Mouse (Mus musculus): ENCODE measurements around the gene Cep126. TPM values are rescaled to one million over a fixed set of nuclear protein-coding genes. Genes with fewer than 3 reads are reported as not detected.

Cep126 gene
- polyA plus RNA-seq, 1 experiment = 0.01 TPM

DNA sequence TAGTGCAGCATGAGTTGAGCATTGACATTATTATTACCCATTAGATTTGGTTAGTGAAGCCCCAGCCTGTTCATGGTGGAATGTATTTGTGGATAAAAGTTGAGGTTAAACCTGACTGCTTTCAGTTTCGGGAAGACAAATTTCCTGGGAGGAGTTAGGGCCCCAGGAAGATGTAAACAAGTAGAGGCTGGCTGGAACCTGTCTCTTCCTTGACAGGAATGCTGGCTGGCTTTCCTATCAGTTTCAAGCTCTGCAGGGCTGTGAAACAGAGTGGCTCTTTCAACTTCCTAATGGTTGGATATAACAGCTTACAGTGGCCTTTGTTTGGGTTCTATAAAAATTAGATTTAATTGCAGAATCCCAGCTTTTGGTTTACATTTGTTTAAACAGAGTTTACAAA lies 79.3 kb downstream of the Cep126 start:
- H3K4me3 ChIP-seq (ENCODE audit: extremely low read depth, insufficient read depth, insufficient read length) = no peak overlapping the region
- no peak overlapping the region for H3K27ac ChIP-seq (ENCODE audit: insufficient read depth, low read length)
- H3K36me3 ChIP-seq (ENCODE audit: control insufficient read depth, insufficient read depth, low read length) = no peaks in the 10 kb centered on the region
- DNase-seq (ENCODE audit: low read depth in 1 of 2, low spot score in 2 of 2) = no peak
- H3K4me1 ChIP-seq (ENCODE audit: control insufficient read depth, insufficient read depth, insufficient read length) = no peaks in the 10 kb centered on the region
- no peak for TF ChIP-seq CTCF (IDR thresholded peaks at IDR 0.05; ENCODE audit: extremely low read depth, insufficient read depth, insufficient read length, insufficient replicate concordance)
- no peak for TF ChIP-seq POLR2A (IDR thresholded peaks at IDR 0.05; ENCODE audit: low read depth, low read length)
- WGBS = 15% methylated on average over 1 of the region's 1 CpGs
- H3K27me3 ChIP-seq (ENCODE audit: control insufficient read depth, insufficient read depth, low read length) = no peaks in the 10 kb centered on the region

DNA sequence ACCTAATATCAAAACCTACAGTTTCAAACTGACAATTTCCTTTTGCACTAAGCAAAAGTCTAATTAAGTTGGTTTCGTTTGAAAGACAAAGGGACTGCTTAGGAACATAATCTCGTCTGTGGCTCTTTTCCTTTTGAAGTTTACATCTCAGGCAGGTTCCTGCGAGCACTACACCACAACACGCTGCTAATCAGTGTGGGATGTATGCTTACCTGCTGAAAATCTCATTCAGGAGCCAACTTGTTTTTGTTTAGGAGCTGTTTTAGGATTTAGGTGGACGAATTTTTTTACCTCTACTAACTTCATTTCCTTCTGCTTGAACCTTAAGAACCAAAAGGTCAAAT lies 91.1 kb downstream of the Cep126 start:
- Histone ChIP-seq H3K4me3 (ENCODE audit: extremely low read depth, insufficient read depth, insufficient read length) (peak overlapping the region; percentile 70), H3K27me3 (ENCODE audit: control insufficient read depth, insufficient read depth, low read length) (no peaks in the 10 kb centered on the region), H3K36me3 (ENCODE audit: control insufficient read depth, insufficient read depth, low read length) (no peaks in the 10 kb centered on the region), H3K4me1 (ENCODE audit: control insufficient read depth, insufficient read depth, insufficient read length) (peaks cover 5% of the 10 kb centered on the region; the same call in 1 of the 2 replicates), H3K27ac (ENCODE audit: insufficient read depth, low read length) (no peak overlapping the region)
- DNase-seq (ENCODE audit: low read depth in 1 of 2, low spot score in 2 of 2) = no peak
- no peak for TF ChIP-seq POLR2A (IDR thresholded peaks at IDR 0.05; ENCODE audit: low read depth, low read length)
- TF ChIP-seq CTCF (IDR thresholded peaks at IDR 0.05; ENCODE audit: extremely low read depth, insufficient read depth, insufficient read length, insufficient replicate concordance) = no peak
- 12% methylated on average over 5 of the region's 5 CpGs for WGBS

DNA sequence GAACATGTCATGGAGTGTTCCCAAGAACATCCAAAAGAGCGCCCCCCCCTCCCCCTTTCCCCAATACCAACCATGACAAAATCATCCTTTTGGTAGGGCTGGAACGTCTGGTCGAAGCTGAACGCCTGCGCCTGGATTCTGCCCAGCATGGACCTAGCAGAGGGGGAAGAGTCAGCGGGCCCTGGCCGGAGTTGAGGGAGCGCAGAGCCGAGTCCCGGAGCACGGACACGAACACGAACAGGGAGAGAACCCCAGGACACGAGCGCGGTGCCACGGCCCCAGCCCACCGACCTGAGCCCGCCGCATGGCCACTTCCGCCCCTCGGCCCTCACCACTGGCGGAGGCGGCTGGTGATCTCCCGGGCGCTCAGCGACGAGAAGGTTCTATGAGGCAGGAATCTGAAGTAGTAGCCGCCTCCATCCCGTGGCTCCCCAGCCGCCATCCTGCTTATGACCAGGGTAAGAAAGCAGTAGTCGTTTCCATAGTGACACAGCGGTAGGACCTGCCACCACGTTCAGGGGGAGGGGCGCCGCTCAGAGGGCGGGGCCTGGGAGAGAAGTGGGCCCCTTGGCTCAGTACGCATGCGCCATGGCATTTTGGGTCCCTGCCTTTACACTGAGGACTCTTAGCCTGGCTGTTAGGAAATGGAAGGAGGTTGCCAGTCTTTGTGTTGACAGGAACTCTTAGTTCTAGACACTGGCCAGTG lies 91.6 kb downstream of the Cep126 start, which contains the start of gene Cfap300:
Gene Cfap300, minus strand, starts transcription at position 486 of the 706 bp plus-strand sequence.
- no peak for TF ChIP-seq CTCF (IDR thresholded peaks at IDR 0.05; ENCODE audit: extremely low read depth, insufficient read depth, insufficient read length, insufficient replicate concordance)
- TF ChIP-seq POLR2A (IDR thresholded peaks at IDR 0.05; ENCODE audit: low read depth, low read length) = no peak
- H3K36me3 ChIP-seq (ENCODE audit: control insufficient read depth, insufficient read depth, low read length) = no peaks in the 10 kb centered on the region
- H3K4me1 ChIP-seq (ENCODE audit: control insufficient read depth, insufficient read depth, insufficient read length) = peaks cover 5% of the 10 kb centered on the region; the same call in 1 of the 2 replicates
- H3K4me3 ChIP-seq (ENCODE audit: extremely low read depth, insufficient read depth, insufficient read length) = peak within 1 kb of the TSS; percentile 70
- no peak within 1 kb of the TSS for H3K27ac ChIP-seq (ENCODE audit: insufficient read depth, low read length)
- DNase-seq (ENCODE audit: low read depth in 1 of 2, low spot score in 2 of 2) = peak; percentile 54 to 74
- no peaks in the 10 kb centered on the region for H3K27me3 ChIP-seq (ENCODE audit: control insufficient read depth, insufficient read depth, low read length)
- 2% methylated on average over 39 of the region's 39 CpGs for WGBS

DNA sequence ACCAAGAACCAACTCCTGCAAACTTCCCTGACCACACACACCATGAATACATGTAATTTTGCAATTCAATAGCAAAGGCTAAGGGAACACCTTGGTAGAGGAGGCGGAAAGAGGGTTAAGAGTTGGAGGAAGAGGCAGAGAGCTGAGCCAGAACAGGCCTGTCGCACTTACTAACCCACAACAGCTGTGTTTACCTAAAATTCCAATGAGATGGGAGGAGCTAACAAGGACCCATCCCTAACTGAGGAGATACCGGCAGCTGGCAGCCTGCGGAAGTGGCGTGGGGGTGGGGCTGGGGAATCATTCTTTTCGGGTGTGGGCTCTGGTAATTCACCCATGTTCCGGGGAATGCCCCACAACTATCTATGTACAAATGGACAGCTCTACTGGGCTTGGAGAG lies 98.5 kb downstream of the Cep126 start:
- H3K27me3 ChIP-seq (ENCODE audit: control insufficient read depth, insufficient read depth, low read length) = no peaks in the 10 kb centered on the region; the same call in 1 of the 2 replicates
- H3K36me3 ChIP-seq (ENCODE audit: control insufficient read depth, insufficient read depth, low read length) = no peaks in the 10 kb centered on the region
- TF ChIP-seq CTCF (IDR thresholded peaks at IDR 0.05; ENCODE audit: extremely low read depth, insufficient read depth, insufficient read length, insufficient replicate concordance) (no peak), POLR2A (IDR thresholded peaks at IDR 0.05; ENCODE audit: low read depth, low read length) (no peak)
- H3K27ac ChIP-seq (ENCODE audit: insufficient read depth, low read length) = no peak overlapping the region
- 51% methylated on average over 7 of the region's 7 CpGs for WGBS
- no peaks in the 10 kb centered on the region for H3K4me1 ChIP-seq (ENCODE audit: control insufficient read depth, insufficient read depth, insufficient read length)
- no peak for DNase-seq (ENCODE audit: low read depth in 1 of 2, low spot score in 2 of 2)
- H3K4me3 ChIP-seq (ENCODE audit: extremely low read depth, insufficient read depth, insufficient read length) = no peak overlapping the region

DNA sequence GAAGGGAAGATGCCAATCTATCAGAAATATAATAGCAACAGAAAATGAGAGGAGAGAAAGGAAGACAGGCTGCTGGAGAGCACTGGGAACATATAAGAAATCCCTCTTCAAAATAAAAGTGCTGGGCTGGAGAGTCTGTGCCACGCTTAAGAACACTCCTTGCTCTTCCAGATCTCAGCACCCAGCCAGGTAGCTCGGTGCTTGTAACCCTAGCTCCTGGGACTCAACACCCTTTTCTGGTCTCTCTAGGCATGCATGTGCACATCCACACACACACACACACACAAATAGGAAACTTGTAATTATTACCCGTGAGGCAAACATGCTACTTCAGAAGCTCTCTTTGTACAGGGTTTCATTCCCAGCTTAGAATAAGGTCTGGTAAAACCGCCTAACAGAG lies 99.0 kb downstream of the Cep126 start:
- no peak overlapping the region for H3K27ac ChIP-seq (ENCODE audit: insufficient read depth, low read length)
- TF ChIP-seq CTCF (IDR thresholded peaks at IDR 0.05; ENCODE audit: extremely low read depth, insufficient read depth, insufficient read length, insufficient replicate concordance) (no peak), POLR2A (IDR thresholded peaks at IDR 0.05; ENCODE audit: low read depth, low read length) (no peak)
- H3K4me1 ChIP-seq (ENCODE audit: control insufficient read depth, insufficient read depth, insufficient read length) = no peaks in the 10 kb centered on the region
- 72% methylated on average over 4 of the region's 4 CpGs for WGBS
- H3K27me3 ChIP-seq (ENCODE audit: control insufficient read depth, insufficient read depth, low read length) = no peaks in the 10 kb centered on the region; the same call in 1 of the 2 replicates
- no peak for DNase-seq (ENCODE audit: low read depth in 1 of 2, low spot score in 2 of 2)
- H3K36me3 ChIP-seq (ENCODE audit: control insufficient read depth, insufficient read depth, low read length) = no peaks in the 10 kb centered on the region
- H3K4me3 ChIP-seq (ENCODE audit: extremely low read depth, insufficient read depth, insufficient read length) = no peak overlapping the region

DNA sequence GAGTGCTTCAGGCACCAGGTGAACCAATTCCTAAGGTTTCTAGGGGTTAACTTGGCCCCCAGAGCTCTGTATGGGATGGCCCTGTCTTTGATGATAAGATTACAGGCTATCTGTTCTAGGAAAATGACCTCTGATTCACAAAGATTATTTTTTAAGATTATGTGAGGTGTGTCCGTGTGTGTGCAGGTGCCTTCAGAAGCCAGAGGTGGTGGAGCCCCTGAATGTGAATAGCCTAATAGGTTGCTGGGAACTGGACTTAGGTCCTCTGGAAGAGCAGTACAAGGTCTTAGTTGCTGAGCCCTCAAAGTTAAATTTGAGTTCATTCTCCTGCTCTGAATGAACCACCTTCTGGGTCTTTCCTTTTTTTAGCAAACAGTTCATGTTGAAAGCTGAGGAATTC lies 100.0 kb downstream of the Cep126 start:
- Histone ChIP-seq H3K27ac (ENCODE audit: insufficient read depth, low read length) (no peak overlapping the region), H3K27me3 (ENCODE audit: control insufficient read depth, insufficient read depth, low read length) (no peaks in the 10 kb centered on the region; the same call in 1 of the 2 replicates), H3K4me1 (ENCODE audit: control insufficient read depth, insufficient read depth, insufficient read length) (no peaks in the 10 kb centered on the region), H3K36me3 (ENCODE audit: control insufficient read depth, insufficient read depth, low read length) (no peaks in the 10 kb centered on the region), H3K4me3 (ENCODE audit: extremely low read depth, insufficient read depth, insufficient read length) (no peak overlapping the region)
- DNase-seq (ENCODE audit: low read depth in 1 of 2, low spot score in 2 of 2) = no peak
- WGBS = 78% methylated on average over 1 of the region's 1 CpGs
- TF ChIP-seq POLR2A (IDR thresholded peaks at IDR 0.05; ENCODE audit: low read depth, low read length) = no peak

DNA sequence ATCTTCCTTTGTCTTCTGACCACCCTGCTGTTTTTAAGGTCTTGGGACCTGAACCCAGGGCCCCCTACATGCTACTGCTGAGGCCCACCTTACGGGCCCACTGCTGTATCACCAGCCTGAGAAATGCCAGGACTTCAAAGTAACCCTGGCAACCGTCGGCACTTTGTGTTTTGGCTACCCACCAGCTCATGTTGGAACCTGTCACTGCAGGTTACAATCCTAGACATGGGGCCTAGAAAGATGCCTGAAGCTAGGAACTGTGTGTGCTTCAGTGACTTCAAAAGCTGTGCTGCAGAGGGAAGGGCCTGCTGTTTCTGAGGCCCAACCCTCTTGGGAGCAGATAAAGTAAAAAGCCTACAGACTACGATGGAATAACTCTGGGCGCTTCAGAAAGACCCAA lies 101.2 kb downstream of the Cep126 start:
- no peak for DNase-seq (ENCODE audit: low read depth in 1 of 2, low spot score in 2 of 2)
- TF ChIP-seq POLR2A (IDR thresholded peaks at IDR 0.05; ENCODE audit: low read depth, low read length) (no peak), CTCF (IDR thresholded peaks at IDR 0.05; ENCODE audit: extremely low read depth, insufficient read depth, insufficient read length, insufficient replicate concordance) (no peak)
- no peaks in the 10 kb centered on the region; the same call in 1 of the 2 replicates for H3K27me3 ChIP-seq (ENCODE audit: control insufficient read depth, insufficient read depth, low read length)
- no peaks in the 10 kb centered on the region for H3K4me1 ChIP-seq (ENCODE audit: control insufficient read depth, insufficient read depth, insufficient read length)
- H3K4me3 ChIP-seq (ENCODE audit: extremely low read depth, insufficient read depth, insufficient read length) = no peak overlapping the region
- no peaks in the 10 kb centered on the region for H3K36me3 ChIP-seq (ENCODE audit: control insufficient read depth, insufficient read depth, low read length)
- WGBS = 87% methylated on average over 5 of the region's 5 CpGs
- H3K27ac ChIP-seq (ENCODE audit: insufficient read depth, low read length) = no peak overlapping the region

Other genes starting within 250 kb of the Cep126 start
- 10.1 and 12.8 TPM in 2 replicates for gene Yap1, start 129.7 kb downstream of the Cep126 start, polyA plus RNA-seq (2012; rRNA removed)
- 0.16 and 0.74 TPM in 2 replicates for gene Cfap300, start 91.5 kb downstream of the Cep126 start, polyA plus RNA-seq (2012; rRNA removed)